Mouse (Mus musculus): ENCODE data around the gene Igf1.

DNA sequence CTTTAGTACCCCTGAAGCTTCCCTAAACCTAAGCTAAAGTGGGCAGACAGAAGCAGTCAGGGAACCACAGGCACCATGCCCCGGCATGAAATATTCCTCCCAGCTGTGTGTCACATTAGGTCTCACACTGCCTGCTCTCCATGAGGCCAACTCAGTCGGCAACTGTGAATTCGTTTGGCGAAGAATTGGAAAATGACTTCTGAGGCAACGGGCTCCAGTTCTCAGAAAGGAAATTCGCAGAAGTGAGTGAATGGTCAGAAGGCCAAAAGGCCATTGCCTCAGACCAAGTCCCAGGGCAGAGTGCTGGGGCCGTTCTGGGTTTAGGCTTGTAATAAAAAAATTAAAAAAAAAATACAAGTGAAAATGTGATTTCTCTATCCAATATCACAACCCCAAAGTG lies 43.9 kb downstream of the Igf1 start:
- no peak for TF ChIP-seq EP300 (IDR thresholded peaks at IDR 0.05; ENCODE audit: low read depth in 1 of 2, low read length in 2 of 2)
- TF ChIP-seq GATA1 (IDR thresholded peaks at IDR 0.05; ENCODE audit: low read depth, low read length), result no peak
- no peak for TF ChIP-seq TAL1 (IDR thresholded peaks at IDR 0.05; ENCODE audit: low read length)
- no peak for TF ChIP-seq CTCF (IDR thresholded peaks at IDR 0.05 in 2 of 3, conservative IDR thresholded peaks at IDR 0.05 in 1 of 3; ENCODE audit: control insufficient read depth in 1 of 3, insufficient read depth in 1 of 3, low read depth in 2 of 3, low read length in 3 of 3, poor library complexity in 1 of 3, severe bottlenecking in 1 of 3)
